Mouse (Mus musculus) gastrocnemius, adult 18-20 months (tissue): Measurements from ENCODE around the gene Rgs17. TPM values are rescaled to one million over a fixed set of nuclear protein-coding genes. Genes with fewer than 3 reads are reported as not detected.

Experiments used
- total RNA-seq, 2 experiments: library from RNA; stranded (reverse); gene quantifications; 2 replicates each; pipeline ENCODE4 v1.2.3; 2021

Rgs17 gene
- total RNA-seq, 2 experiments from 2014 or later, result 0.14 to 0.19 TPM

Other genes with a start within 250 kb of the Rgs17 start
- gene Fbxo5, start 116.8 kb downstream of the Rgs17 start, total RNA-seq, result under 1 TPM; 0.21 to 0.40 TPM
- gene Mtrf1l, start 98.5 kb downstream of the Rgs17 start, total RNA-seq, result 1 to 10 TPM; 3.8 TPM